Mouse (Mus musculus): ENCODE measurements around the gene Tmem147.

- TF ChIP-seq POLR2A (IDR thresholded peaks at IDR 0.05; ENCODE audit: low read depth, low read length) = no peak
- no peak for TF ChIP-seq CTCF (IDR thresholded peaks at IDR 0.05; ENCODE audit: extremely low read depth, insufficient read depth, insufficient read length, insufficient replicate concordance)
Measured at GRCm38 (mm10) chr7:30681897-30682296, 47.4 kb downstream of the Tmem147 start.
